ENCODE assay signal across 9 mouse cellular contexts in the genomic region with DNA sequence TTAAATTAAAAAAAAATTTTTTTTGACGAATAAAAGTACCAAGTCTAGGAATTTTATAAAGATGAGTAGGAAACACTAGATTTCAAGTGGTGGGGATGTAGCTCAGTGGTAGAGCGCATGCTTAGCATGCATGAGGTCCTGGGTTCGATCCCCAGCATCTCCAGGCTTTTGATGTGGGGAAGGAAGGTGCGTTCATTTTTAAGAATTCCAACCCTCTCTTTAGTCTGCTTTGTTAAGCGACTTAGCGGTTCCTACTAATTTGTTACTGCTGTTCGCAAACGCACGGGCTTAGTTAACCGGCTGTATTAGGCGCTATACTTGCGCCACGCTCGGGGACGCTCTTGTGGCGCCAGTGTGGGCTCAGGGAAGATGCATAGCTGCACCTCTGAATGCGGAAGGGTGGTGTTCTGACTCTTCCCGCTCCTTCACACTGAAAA. TPM values are rescaled to one million over a fixed set of nuclear protein-coding genes. Genes with fewer than 3 reads are reported as not detected.
DNase-seq lines count a peak whose midpoint lies in the region; ATAC-seq and TF ChIP-seq lines count a peak whose summit lies in the region.
"Had no signal": no experiment of that assay in that cellular context is flagged by ENCODE, and none has a peak within 500 bp of the region (broad histone marks: within the 10 kb centered on the region; RNA-seq: fewer than 3 reads in every experiment).

No protein-coding gene starts in this region.

- peaks cover 6% of the 10 kb centered on the region; the same call in 1 of the 2 replicates for H3K4me1 ChIP-seq in lung, postnatal 0 days (ENCODE audit: insufficient read depth, low read depth, low read length)
- H3K4me1 ChIP-seq in forebrain, postnatal 0 days (ENCODE audit: insufficient read depth) = no peaks in the 10 kb centered on the region
- H3K4me1 ChIP-seq in midbrain, embryonic 12.5 days = peaks cover 8% of the 10 kb centered on the region

- no peak overlapping the region for H3K27ac ChIP-seq in lung, postnatal 0 days (ENCODE audit: low read length)
- H3K27ac ChIP-seq in forebrain, postnatal 0 days (ENCODE audit: low read depth, low read length) = 0 out of 2 replicates have a peak overlapping the region, but pooled peaks have one; percentile 42
- H3K27ac ChIP-seq in midbrain, embryonic 12.5 days (replicated peaks) = no peak overlapping the region

- peak overlapping the region; percentile 19; the same call in 1 of the 2 replicates for H3K4me3 ChIP-seq in lung, postnatal 0 days (ENCODE audit: low read depth, low read length)
- H3K4me3 ChIP-seq in forebrain, postnatal 0 days (ENCODE audit: low read depth, low read length) = peak overlapping the region; percentile 50
- peak overlapping the region; percentile 52 for H3K4me3 ChIP-seq in midbrain, embryonic 12.5 days

- 0 out of 2 replicates have a peak, but pooled peaks cover 7% of the 10 kb centered on the region for H3K27me3 ChIP-seq in lung, postnatal 0 days (replicated peaks; ENCODE audit: insufficient read depth, low read length)
- no peaks in the 10 kb centered on the region; the same call in 1 of the 2 replicates for H3K27me3 ChIP-seq in forebrain, postnatal 0 days (ENCODE audit: insufficient read depth, low read length)
- peaks cover 57% of the 10 kb centered on the region for H3K27me3 ChIP-seq in midbrain, embryonic 12.5 days

- ATAC-seq in lung, postnatal 0 days = no peak
- peak; percentile 96 for ATAC-seq in forebrain, postnatal 0 days
- ATAC-seq in midbrain, embryonic 12.5 days (ENCODE audit: low FRiP score, low read depth) = peak; percentile 87

- no peak overlapping the region for H3K9ac ChIP-seq in lung, postnatal 0 days (replicated peaks; ENCODE audit: low read depth)
- peak overlapping the region; percentile 43; the same call in 1 of the 2 replicates for H3K9ac ChIP-seq in forebrain, postnatal 0 days
- peak overlapping the region; percentile 49; the same call in 1 of the 2 replicates for H3K9ac ChIP-seq in midbrain, embryonic 12.5 days (replicated peaks)

- peak overlapping the region; percentile 47 for H3K4me2 ChIP-seq in lung, postnatal 0 days (replicated peaks; ENCODE audit: low read depth, low read length)
- peak overlapping the region; percentile 45 for H3K4me2 ChIP-seq in forebrain, postnatal 0 days (ENCODE audit: low read depth)
- peak overlapping the region; percentile 60 for H3K4me2 ChIP-seq in midbrain, embryonic 12.5 days (replicated peaks)

- TF ChIP-seq EP300 in lung, postnatal 0 days (IDR thresholded peaks at IDR 0.05) = no peak

- under 1% methylated on average over 18 of the region's 18 CpGs for WGBS in lung, postnatal 0 days
- WGBS in forebrain, postnatal 0 days = 1% methylated on average over 18 of the region's 18 CpGs
- WGBS in midbrain, embryonic 12.5 days = under 1% methylated on average over 18 of the region's 18 CpGs

- DNase-seq in lung, postnatal 0 days (ENCODE audit: low spot score) = no peak
- no peak for DNase-seq in lung, postnatal 36 days
- peak; percentile 61 to 76 for DNase-seq in cerebellum, adult 18-20 months
- peak; percentile 91 for DNase-seq in forebrain, postnatal 0 days
- peak; percentile 23 for DNase-seq in layer of hippocampus, adult 9-11 months
- no peak for DNase-seq in spleen, adult 18-20 months
- no peak for DNase-seq in spleen, adult 12 weeks (ENCODE audit: low spot score)

- TF ChIP-seq CTCF in lung, postnatal 0 days (IDR thresholded peaks at IDR 0.05) = no peak
- TF ChIP-seq CTCF in forebrain, postnatal 0 days (IDR thresholded peaks at IDR 0.05; ENCODE audit: low read depth) = 0 out of 2 replicates have a peak, but pooled peaks have one; percentile 5

- no peaks in the 10 kb centered on the region for H3K36me3 ChIP-seq in lung, postnatal 0 days (ENCODE audit: insufficient read depth, low read length)
- no peaks in the 10 kb centered on the region for H3K36me3 ChIP-seq in forebrain, postnatal 0 days (ENCODE audit: insufficient read depth)
- no peaks in the 10 kb centered on the region for H3K36me3 ChIP-seq in midbrain, embryonic 12.5 days

- H3K9me3 ChIP-seq in lung, postnatal 0 days (ENCODE audit: low read length) = no peaks in the 10 kb centered on the region
- H3K9me3 ChIP-seq in forebrain, postnatal 0 days (ENCODE audit: low read length) = no peaks in the 10 kb centered on the region
- H3K9me3 ChIP-seq in midbrain, embryonic 12.5 days = no peaks in the 10 kb centered on the region

RNA-seq across cellular contexts. Expression of a gene that starts 32.8 kb away (rescaled TPM):
- polyA plus RNA-seq in lung, postnatal 0 days (2015; fragmentation: Nextera tagmentation; extraction: Ambion mirVana) = not detected in 2 replicates
- not detected in 2 replicates for total RNA-seq in forebrain, postnatal 0 days (2014; rRNA removed)
- not detected in 2 replicates for polyA plus RNA-seq in forebrain, postnatal 0 days (2015; fragmentation: Nextera tagmentation; extraction: Ambion mirVana)
- not detected in 2 replicates for polyA plus RNA-seq in midbrain, embryonic 12.5 days (2016; fragmentation: Nextera tagmentation; extraction: Ambion mirVana)
- polyA plus RNA-seq: testis, adult 2 months had no signal

RNA-seq across cellular contexts. Expression of a gene that starts 52.2 kb away (rescaled TPM):
- 0.21 and 0.27 TPM in 2 replicates for polyA plus RNA-seq in lung, postnatal 0 days (2015; fragmentation: Nextera tagmentation; extraction: Ambion mirVana)
- total RNA-seq in forebrain, postnatal 0 days (2014; rRNA removed) = 0.15 TPM in 1 of 2 replicates, not detected in the other
- polyA plus RNA-seq in forebrain, postnatal 0 days (2015; fragmentation: Nextera tagmentation; extraction: Ambion mirVana) = 0.11 and 0.14 TPM in 2 replicates
- polyA plus RNA-seq in midbrain, embryonic 12.5 days (2016; fragmentation: Nextera tagmentation; extraction: Ambion mirVana) = not detected in 2 replicates

Comparison
In these comparisons a context has a peak if more than half of its experiments do, and no peak if none do; other contexts are left out.
1. DNase-seq: peak in cerebellum, adult 18-20 months (2 of 2), forebrain, postnatal 0 days (single experiment) and layer of hippocampus, adult 9-11 months (single experiment); none in lung, postnatal 0 days (single experiment), lung, postnatal 36 days (single experiment), spleen, adult 18-20 months (0 of 2) and spleen, adult 12 weeks (single experiment).
2. Peak in every context shown above with its lines, with median percentiles within 50 percentile points of each other: H3K4me2 ChIP-seq and H3K4me3 ChIP-seq.